Mouse (Mus musculus): ENCODE measurements at regions not wholly inside any gene's neighbourhood (a gene's known extent, or its start where the extent isn't known, plus 50 kb on each side); places are given as distances from the start of the nearest gene placed in this dataset.

- H3K79me2 ChIP-seq (replicated peaks; ENCODE audit: control insufficient read depth, insufficient read depth, low read length) = no peaks in the 10 kb centered on the region
- H3K36me3 ChIP-seq (ENCODE audit: control insufficient read depth, insufficient read depth, low read length) = no peaks in the 10 kb centered on the region
- H3K4me1 ChIP-seq (ENCODE audit: control insufficient read depth, insufficient read depth, low read length) = no peaks in the 10 kb centered on the region
- no peaks in the 10 kb centered on the region for H3K27me3 ChIP-seq (ENCODE audit: control insufficient read depth, insufficient read depth, low read length)
- 49% methylated on average over 9 of the region's 9 CpGs for WGBS
- no peak overlapping the region for H3K9ac ChIP-seq (ENCODE audit: low read depth, low read length)
- H3K4me3 ChIP-seq = no peak overlapping the region
- TF ChIP-seq EP300 (IDR thresholded peaks at IDR 0.05; ENCODE audit: insufficient read depth, low read depth, low read length) (no peak), POLR2A (IDR thresholded peaks at IDR 0.05; ENCODE audit: insufficient read depth, low read depth, low read length) (no peak), CTCF (IDR thresholded peaks at IDR 0.05) (no peak)
- DNase-seq = no peak
- intact Hi-C loops (cut with DNase I) = no loop called here
- H3K27ac ChIP-seq = no peak overlapping the region
These were observed 419.0 kb upstream of the Tbx3 start for GRCm38 (mm10) chr5:119251311-119252047.

GRCm38 (mm10) chr5:119257374-119258120, 412.9 kb upstream of the Tbx3 start:
- no peaks in the 10 kb centered on the region for H3K79me2 ChIP-seq (replicated peaks; ENCODE audit: control insufficient read depth, insufficient read depth, low read length)
- no peak overlapping the region for H3K4me3 ChIP-seq
- H3K4me1 ChIP-seq (ENCODE audit: control insufficient read depth, insufficient read depth, low read length) = no peaks in the 10 kb centered on the region
- no peaks in the 10 kb centered on the region for H3K36me3 ChIP-seq (ENCODE audit: control insufficient read depth, insufficient read depth, low read length)
- no peak for DNase-seq
- no peak overlapping the region for H3K9ac ChIP-seq (ENCODE audit: low read depth, low read length)
- WGBS = 53% methylated on average over 21 of the region's 21 CpGs
- H3K27me3 ChIP-seq (ENCODE audit: control insufficient read depth, insufficient read depth, low read length) = no peaks in the 10 kb centered on the region
- TF ChIP-seq CTCF (IDR thresholded peaks at IDR 0.05) (no peak), EP300 (IDR thresholded peaks at IDR 0.05; ENCODE audit: insufficient read depth, low read depth, low read length) (no peak), POLR2A (IDR thresholded peaks at IDR 0.05; ENCODE audit: insufficient read depth, low read depth, low read length) (no peak)
- intact Hi-C loops (cut with DNase I) = no loop called here
- no peak overlapping the region for H3K27ac ChIP-seq

GRCm38 (mm10) chr5:119258831-119259230, 411.6 kb upstream of the Tbx3 start:
- intact Hi-C loops (cut with DNase I) = no loop called here
- TF ChIP-seq POLR2A (IDR thresholded peaks at IDR 0.05; ENCODE audit: insufficient read depth, low read depth, low read length) (no peak), CTCF (IDR thresholded peaks at IDR 0.05) (no peak), EP300 (IDR thresholded peaks at IDR 0.05; ENCODE audit: insufficient read depth, low read depth, low read length) (no peak)
- DNase-seq = no peak
- Histone ChIP-seq H3K4me1 (ENCODE audit: control insufficient read depth, insufficient read depth, low read length) (no peaks in the 10 kb centered on the region), H3K36me3 (ENCODE audit: control insufficient read depth, insufficient read depth, low read length) (no peaks in the 10 kb centered on the region), H3K27me3 (ENCODE audit: control insufficient read depth, insufficient read depth, low read length) (no peaks in the 10 kb centered on the region), H3K9ac (ENCODE audit: low read depth, low read length) (no peak overlapping the region), H3K79me2 (replicated peaks; ENCODE audit: control insufficient read depth, insufficient read depth, low read length) (no peaks in the 10 kb centered on the region), H3K27ac (no peak overlapping the region), H3K4me3 (no peak overlapping the region)
- 65% methylated on average over 5 of the region's 5 CpGs for WGBS

GRCm38 (mm10) chr5:119265149-119265890, 405.1 kb upstream of the Tbx3 start:
- Histone ChIP-seq H3K27me3 (ENCODE audit: control insufficient read depth, insufficient read depth, low read length) (no peaks in the 10 kb centered on the region), H3K9ac (ENCODE audit: low read depth, low read length) (no peak overlapping the region), H3K27ac (no peak overlapping the region), H3K36me3 (ENCODE audit: control insufficient read depth, insufficient read depth, low read length) (no peaks in the 10 kb centered on the region), H3K4me1 (ENCODE audit: control insufficient read depth, insufficient read depth, low read length) (no peaks in the 10 kb centered on the region), H3K79me2 (replicated peaks; ENCODE audit: control insufficient read depth, insufficient read depth, low read length) (no peaks in the 10 kb centered on the region), H3K4me3 (no peak overlapping the region)
- intact Hi-C loops (cut with DNase I) = no loop called here
- TF ChIP-seq POLR2A (IDR thresholded peaks at IDR 0.05; ENCODE audit: insufficient read depth, low read depth, low read length) (no peak), EP300 (IDR thresholded peaks at IDR 0.05; ENCODE audit: insufficient read depth, low read depth, low read length) (no peak), CTCF (IDR thresholded peaks at IDR 0.05) (no peak)
- 66% methylated on average over 20 of the region's 20 CpGs for WGBS
- DNase-seq = peak in 1 of 2 experiments; percentile 45

GRCm38 (mm10) chr5:119271234-119271852, 399.1 kb upstream of the Tbx3 start:
- intact Hi-C loops (cut with DNase I) = no loop called here
- 88% methylated on average over 26 of the region's 26 CpGs for WGBS
- Histone ChIP-seq H3K36me3 (ENCODE audit: control insufficient read depth, insufficient read depth, low read length) (no peaks in the 10 kb centered on the region), H3K9ac (ENCODE audit: low read depth, low read length) (no peak overlapping the region), H3K4me1 (ENCODE audit: control insufficient read depth, insufficient read depth, low read length) (no peaks in the 10 kb centered on the region), H3K27me3 (ENCODE audit: control insufficient read depth, insufficient read depth, low read length) (no peaks in the 10 kb centered on the region), H3K27ac (no peak overlapping the region), H3K79me2 (replicated peaks; ENCODE audit: control insufficient read depth, insufficient read depth, low read length) (no peaks in the 10 kb centered on the region), H3K4me3 (no peak overlapping the region)
- TF ChIP-seq EP300 (IDR thresholded peaks at IDR 0.05; ENCODE audit: insufficient read depth, low read depth, low read length) (no peak), CTCF (IDR thresholded peaks at IDR 0.05) (no peak)
- no peak for DNase-seq

Data from heart, adult 2 months (tissue).